Mouse (Mus musculus) adrenal gland, adult 18-20 months (tissue): ENCODE measurements at regions not wholly inside any gene's neighbourhood (a gene's known extent, or its start where the extent isn't known, plus 50 kb on each side); places are given as distances from the start of the nearest gene placed in this dataset.

ENCODE experiments used
- DNase-seq, 2 experiments: peaks; one replicate each; pipeline ENCODE4 v3.0.0; 2021 to 2022; ENCODE audit warnings: low spot score in 2 of 2

DNA sequence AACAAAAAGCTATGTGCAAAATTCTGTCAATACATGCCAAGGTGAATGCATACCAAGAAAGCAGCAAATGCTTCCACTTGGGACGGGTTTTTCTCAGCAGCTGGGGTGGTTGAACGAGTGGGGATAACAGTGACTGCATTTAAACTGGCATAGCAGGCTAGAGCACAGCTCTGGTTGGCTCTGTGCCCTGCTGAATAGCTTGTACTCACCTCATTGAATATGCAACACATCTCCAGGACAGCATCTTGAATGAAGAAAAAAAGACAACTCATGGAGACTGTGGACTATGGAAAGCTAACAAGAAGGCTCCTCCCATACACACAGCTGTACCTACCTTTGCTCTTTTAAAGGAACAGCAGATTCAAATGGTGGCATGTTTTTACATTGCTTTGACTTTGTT lies 111.2 kb upstream of the Fbxo33 start:
- DNase-seq = no peak

DNA sequence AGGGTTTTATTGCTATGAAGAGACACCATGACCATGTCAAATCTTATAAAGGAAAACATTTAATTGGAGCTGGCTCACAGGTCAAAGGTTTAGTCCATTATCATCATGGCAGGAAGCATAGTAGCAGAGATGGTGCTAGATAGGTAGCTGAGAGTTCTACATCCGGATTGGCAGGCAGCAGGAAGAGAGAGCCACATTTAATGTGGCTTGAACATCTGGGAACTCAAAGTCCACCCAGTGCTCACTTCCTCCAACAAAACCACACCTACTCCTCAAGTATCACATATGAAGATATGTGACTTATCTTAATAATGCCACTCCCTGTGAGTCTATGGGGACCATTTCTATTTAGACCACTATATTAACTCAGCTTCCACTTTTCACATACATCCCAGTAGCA lies 93.2 kb upstream of the Fbxo33 start:
- DNase-seq = no peak

DNA sequence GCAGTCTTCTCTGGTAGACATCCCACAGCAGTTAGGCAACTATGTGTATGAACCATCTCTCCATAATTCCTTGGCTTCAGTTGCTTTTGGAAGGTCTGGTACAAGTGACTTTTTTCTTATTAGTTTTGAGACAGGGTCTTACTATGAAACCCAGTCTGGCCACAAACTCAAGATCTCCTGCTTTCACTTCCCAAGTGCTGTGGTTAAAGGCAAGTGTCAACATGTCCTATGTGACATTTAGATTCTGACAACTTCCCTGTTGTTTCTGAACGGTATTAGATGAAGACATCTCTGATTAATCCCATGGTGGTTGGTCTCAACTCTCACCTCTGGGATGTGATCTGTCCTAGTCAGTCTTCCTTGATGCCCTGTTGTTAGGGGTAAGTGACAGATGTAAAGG lies 88.4 kb upstream of the Fbxo33 start:
- DNase-seq = no peak

GRCm38 (mm10) chr12:59304522-59304921 lies 85.0 kb upstream of the Fbxo33 start:
- no peak for DNase-seq
